Mouse (Mus musculus): ENCODE data around the gene Cdk9. TPM values are rescaled to one million over a fixed set of nuclear protein-coding genes. Genes with fewer than 3 reads are reported as not detected.

The Cdk9 gene
- total RNA-seq, 4 experiments from 2014 or later = 102 to 129 (median 111) TPM

- DNase-seq (ENCODE audit: low spot score in 2 of 2) = no peak
Measured at GRCm38 (mm10) chr2:32708643-32709042, 4.2 kb downstream of the Cdk9 start.

DNA sequence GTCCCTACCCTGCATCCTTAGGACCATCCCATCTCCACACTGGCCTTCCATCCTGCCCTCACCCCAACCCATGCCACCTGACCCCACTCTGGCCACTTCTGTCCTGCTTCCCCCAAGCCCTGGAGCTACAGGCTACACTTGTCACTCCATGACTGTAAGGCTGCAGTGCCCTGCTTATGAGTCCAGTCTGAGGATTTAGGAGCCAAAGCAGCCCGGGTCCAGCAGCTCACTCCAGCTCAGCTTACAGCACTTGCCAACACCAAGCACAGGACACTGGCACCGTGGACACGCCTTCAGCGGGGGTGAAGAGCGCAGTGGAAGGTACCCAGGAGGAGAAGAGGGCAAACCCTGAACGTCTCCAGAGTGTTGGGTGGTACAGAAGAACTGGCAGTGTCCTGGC is 5.9 kb downstream of the Cdk9 start:
- no peak for DNase-seq (ENCODE audit: low spot score in 2 of 2)

DNA sequence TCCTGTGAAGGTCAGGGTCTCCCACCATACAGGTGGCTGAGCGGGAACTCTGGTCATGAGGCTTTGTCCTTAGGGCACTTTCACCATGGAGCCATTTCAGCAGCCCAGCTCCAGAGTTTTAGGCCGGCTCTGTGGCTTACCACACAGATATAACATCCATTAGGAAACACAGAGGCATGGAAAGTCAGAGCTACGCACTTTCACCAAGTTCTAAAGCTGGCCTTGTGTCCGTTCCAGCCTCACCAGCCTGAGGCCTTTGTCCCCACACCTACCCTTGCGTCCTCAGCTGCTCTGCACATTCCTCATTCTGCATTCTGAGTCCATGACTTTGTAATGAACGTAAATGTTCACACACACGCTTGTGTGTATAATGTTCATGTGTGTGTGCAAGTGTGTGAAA is 7.9 kb downstream of the Cdk9 start:
- DNase-seq (ENCODE audit: low spot score in 2 of 2) = no peak

GRCm38 (mm10) chr2:32704021-32704421 is 8.9 kb downstream of the Cdk9 start, which contains the start of gene Fpgs:
Gene Fpgs (minus strand): TSS chr2:32704145.
- no peak for DNase-seq (ENCODE audit: low spot score in 2 of 2)

DNA sequence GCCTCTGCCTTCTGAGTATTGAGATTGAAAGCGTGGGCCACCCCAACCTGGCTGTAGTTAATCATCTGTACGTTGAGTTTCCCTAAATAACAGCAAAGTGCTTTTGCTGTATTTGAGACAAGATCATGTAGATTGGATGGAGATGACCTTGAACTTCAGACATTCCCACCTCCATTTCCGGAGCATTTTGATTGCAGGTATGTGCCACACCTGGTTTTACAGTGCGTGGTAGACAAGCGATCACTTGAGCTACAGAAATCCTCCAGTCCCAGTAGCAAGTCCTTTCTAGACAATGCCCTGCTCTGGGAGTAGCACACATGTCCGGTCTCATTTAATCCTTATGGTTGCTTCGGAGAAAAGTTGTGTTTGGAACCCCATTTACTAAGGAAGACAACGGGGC is 9.8 kb downstream of the Cdk9 start:
- DNase-seq (ENCODE audit: low spot score in 2 of 2) = no peak

- no peak for DNase-seq (ENCODE audit: low spot score in 2 of 2)
Measured at GRCm38 (mm10) chr2:32700966-32701743, 11.7 kb downstream of the Cdk9 start.

DNA sequence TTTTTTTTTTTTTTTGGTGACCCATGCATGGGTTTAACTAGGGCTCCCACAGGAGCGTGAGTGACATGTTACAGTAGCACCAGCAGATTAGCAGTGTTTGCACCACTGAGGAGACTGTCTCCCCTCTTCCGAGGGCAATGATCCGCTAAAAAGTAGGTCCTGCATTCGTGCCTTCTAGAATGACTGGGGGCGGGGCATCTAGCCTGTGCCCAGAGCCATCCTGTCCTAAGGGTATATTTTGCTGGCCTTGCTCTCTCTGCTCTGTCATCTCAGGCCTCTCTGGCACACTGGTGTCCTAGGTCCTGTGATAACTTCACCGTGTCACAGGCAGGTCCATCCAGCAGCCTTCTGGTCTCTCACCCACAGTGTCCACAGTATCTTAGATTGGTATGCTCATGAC is 13.2 kb downstream of the Cdk9 start:
- no peak for DNase-seq (ENCODE audit: low spot score in 2 of 2)

- no peak for DNase-seq (ENCODE audit: low spot score in 2 of 2)
Measured at GRCm38 (mm10) chr2:32694691-32695090, 18.2 kb downstream of the Cdk9 start.

- DNase-seq (ENCODE audit: low spot score in 2 of 2) = peak; percentile 93 to 94
Measured at GRCm38 (mm10) chr2:32693823-32694411, 19.0 kb downstream of the Cdk9 start.

GRCm38 (mm10) chr2:32693282-32693681 is 19.6 kb downstream of the Cdk9 start:
- no peak for DNase-seq (ENCODE audit: low spot score in 2 of 2)

GRCm38 (mm10) chr2:32692496-32692895 is 20.4 kb downstream of the Cdk9 start:
- no peak for DNase-seq (ENCODE audit: low spot score in 2 of 2)

DNA sequence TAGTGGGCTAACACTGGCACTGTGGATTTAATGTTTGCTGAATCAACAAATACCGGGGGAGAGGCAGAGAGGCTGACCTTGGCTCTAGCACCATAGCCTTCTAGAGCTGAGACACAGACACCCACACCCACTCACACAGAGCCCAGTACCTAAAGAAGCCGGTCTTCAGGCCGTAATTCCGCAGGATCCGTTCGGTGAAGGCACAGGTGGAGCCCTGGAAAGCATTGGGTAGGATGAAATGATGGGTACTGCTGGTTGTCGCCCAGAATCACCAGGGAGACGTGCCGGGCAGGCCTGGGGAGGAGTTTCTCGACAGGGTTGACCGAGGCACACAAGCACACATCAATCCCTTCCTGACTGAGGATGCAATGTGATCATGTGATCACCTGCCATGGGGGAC is 21.8 kb downstream of the Cdk9 start:
- no peak for DNase-seq (ENCODE audit: low spot score in 2 of 2)

DNA sequence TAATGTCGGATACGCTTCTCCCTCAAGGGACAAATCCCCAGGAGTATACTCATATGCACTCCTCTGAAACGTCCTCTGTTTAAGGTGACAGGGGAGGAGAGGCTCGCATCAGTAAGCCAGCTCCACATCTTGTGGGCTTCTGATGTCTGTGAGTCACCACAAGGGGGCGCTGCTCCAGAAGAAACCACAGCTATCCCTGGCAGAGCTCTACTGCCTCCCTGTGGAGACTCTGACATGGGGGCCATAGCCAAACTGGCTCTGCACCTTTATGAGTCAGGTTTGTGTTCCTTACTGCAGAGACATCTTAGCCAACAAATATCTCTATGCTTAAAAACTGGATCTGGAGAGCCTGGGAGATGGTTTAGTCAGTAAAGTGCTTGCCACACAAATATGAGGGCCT is 23.5 kb downstream of the Cdk9 start:
- DNase-seq (ENCODE audit: low spot score in 2 of 2) = peak; percentile 82 to 90

DNA sequence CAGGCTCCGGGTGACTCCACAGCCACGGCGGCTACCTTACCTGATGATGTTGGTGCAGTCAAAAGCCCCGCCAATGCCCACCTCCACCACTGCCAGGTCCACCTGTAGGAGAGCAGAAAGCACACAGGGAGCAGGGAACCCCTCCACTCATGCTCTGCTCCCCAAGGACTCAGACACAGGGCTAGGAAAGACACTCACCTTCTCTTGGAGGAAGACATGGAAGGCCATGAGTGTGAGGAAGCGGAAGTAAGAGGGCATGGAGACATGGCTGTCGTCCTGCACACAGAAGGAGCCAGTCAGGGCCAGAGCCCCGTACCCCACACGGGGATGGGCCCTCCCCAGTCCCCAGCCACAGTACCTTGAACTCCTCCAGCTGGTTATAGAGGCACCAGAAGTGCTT is 25.3 kb downstream of the Cdk9 start:
- DNase-seq (ENCODE audit: low spot score in 2 of 2) = no peak

GRCm38 (mm10) chr2:32686640-32687039 is 26.2 kb downstream of the Cdk9 start:
- DNase-seq (ENCODE audit: low spot score in 2 of 2) = no peak

GRCm38 (mm10) chr2:32685807-32686206 is 27.1 kb downstream of the Cdk9 start:
- DNase-seq (ENCODE audit: low spot score in 2 of 2) = no peak

DNA sequence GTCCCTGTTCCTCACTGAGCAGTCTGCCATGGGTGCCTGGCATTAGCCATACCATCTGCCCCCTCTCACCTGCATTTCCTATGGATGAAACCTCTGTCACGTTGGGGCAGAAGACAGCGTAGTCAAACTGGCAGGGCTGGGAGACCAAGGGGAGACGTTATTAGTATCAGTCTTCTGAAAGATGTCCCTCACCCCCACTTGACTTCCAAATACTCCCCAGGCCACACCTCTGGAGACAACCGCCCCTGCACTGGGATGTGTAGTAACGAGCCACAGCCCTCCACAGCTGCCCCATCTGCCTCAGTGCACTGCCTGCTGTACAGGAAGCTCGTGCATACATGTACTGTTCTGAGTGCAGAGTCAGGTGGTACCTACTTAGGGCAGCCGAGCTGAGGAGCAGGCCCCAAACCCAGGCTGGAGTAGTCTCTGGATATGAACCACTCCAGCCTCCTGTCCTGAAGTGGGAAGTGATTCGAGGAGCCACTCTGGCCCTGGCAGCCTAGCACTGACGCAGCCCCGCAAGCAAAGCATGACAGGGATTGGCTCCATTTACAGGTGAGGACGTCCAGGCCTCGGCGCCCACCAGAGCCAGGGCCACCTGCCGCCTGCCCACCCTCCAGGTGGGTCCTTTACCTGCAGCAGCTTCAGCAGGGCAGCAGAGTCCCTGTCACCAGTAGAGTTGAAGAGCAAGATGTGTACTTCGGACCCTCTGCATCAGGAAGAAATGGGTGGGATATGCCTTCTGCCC is 28.0 kb downstream of the Cdk9 start:
- no peak for DNase-seq (ENCODE audit: low spot score in 2 of 2)

DNA sequence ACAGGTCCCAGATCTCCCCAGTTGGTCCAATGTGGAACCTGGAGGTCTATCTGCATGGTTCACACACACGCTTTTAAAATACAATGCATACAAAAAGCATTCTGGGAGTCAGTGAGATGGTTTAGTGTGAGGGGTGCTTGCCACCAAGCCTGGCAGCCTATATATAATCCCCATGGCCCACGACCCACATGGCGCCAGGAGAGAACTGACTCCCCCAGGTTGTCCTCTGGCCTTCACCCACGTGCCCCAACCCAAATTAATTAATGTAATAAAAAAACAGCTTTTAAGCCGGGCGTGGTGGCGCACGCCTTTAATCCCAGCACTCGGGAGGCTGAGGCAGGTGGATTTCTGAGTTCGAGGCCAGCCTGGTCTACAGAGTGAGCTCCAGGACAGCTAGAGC is 29.2 kb downstream of the Cdk9 start:
- no peak for DNase-seq (ENCODE audit: low spot score in 2 of 2)

DNA sequence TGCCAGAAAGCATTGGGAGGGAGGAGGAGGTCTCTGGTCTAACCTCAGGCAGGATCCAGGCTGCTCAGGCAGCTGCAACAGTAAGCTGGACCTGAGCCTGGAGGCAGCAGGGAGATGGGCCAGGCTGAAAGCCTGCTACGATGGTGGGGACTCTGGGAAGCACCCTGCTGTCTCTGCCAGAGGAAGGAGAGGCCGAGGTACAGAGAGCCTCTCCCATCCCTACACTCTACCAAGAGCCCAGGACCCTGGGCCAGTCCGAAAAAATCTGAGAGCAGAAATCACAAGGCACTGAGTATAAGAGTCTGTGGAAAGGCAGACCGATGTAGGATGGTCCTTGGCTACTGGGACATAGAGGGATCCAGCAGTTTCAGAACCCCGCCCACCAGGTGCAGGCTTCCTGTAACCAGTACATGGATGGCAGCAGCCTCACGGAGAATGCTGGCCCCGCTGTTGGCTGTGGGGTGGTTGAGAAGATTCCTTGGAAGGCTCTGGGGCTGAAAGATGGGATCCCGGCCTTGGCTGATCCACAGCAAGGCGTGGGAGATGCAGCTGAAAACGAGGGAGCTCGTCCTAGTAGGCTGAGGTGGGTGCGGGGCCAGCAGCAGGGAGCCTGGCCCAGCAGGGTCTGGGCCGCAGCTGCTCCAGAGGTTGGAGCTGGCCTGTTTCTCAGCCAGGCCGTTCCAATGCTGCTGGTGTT is 30.0 kb downstream of the Cdk9 start:
- DNase-seq (ENCODE audit: low spot score in 2 of 2) = no peak

- DNase-seq (ENCODE audit: low spot score in 2 of 2) = no peak
Measured at GRCm38 (mm10) chr2:32681754-32682153, 31.1 kb downstream of the Cdk9 start.

DNA sequence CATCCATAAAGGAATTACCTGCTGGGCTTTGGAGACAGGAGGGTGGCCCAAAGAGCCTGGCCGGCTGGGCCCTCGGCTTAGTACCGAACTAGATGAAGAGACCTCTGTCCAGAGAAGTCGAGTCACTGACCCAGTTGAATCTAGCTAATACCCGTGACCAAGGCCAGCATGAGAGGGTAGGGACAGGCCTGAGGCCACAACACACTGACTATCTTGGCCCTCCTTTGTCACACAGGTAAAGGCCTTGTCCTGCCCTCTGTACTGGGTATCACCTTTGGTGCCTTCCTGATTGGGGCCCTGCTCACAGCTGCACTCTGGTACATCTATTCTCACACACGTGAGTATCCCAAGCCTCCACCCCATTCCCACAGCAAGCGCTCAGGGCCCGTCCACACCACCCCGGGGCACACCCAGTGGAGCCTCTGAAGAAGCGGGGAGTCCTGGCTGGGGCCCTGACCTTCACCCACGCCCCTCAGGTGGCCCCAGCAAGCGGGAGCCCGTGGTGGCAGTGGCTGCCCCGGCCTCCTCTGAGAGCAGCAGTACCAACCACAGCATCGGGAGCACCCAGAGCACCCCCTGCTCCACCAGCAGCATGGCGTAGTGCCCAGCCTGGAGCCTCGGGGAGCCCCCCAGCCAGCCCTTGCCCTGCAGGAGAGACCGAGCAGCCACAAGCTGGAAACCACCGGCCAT is 31.8 kb downstream of the Cdk9 start:
- no peak for DNase-seq (ENCODE audit: low spot score in 2 of 2)

All from layer of hippocampus, adult 8-10 months (tissue).